In genomic region chr9:50836097-50836496, GRCm38 (mm10) we compare ENCODE assay signal across 16 mouse cellular contexts.
"Had no signal": no experiment of that assay in that cellular context is flagged by ENCODE, and none has a peak within 500 bp of the region (broad histone marks: within the 10 kb centered on the region; RNA-seq: fewer than 3 reads in every experiment).

No protein-coding gene starts in this region.

- H3K4me2 ChIP-seq: lung, embryonic 14.5 days; midbrain, embryonic 11.5 days; midbrain, embryonic 15.5 days; neural tube, embryonic 12.5 days had no signal

- DNase-seq: kidney, adult 9 months; kidney, postnatal 4 days; lung, embryonic 14.5 days; lung, postnatal 14 days; right cerebral cortex, postnatal 4 days; spleen, adult 18-20 months; thymus, postnatal 36 days had no signal

- ATAC-seq: intestine, postnatal 0 days; midbrain, embryonic 15.5 days had no signal

- H3K9me3 ChIP-seq: limb, embryonic 10.5 days; megakaryocyte, embryonic 14.5 days; midbrain, embryonic 15.5 days; neural tube, embryonic 12.5 days had no signal

- H3K4me3 ChIP-seq: left cerebral cortex, adult 2 months; limb, embryonic 10.5 days; megakaryocyte, embryonic 14.5 days; midbrain, embryonic 15.5 days; neural tube, embryonic 12.5 days had no signal

- H3K27ac ChIP-seq: kidney, postnatal 0 days; left cerebral cortex, adult 2 months; limb, embryonic 10.5 days; macrophage; midbrain, embryonic 15.5 days; neural tube, embryonic 12.5 days had no signal

- H3K27me3 ChIP-seq: megakaryocyte, embryonic 14.5 days; midbrain, embryonic 15.5 days; neural tube, embryonic 12.5 days had no signal

- H3K9ac ChIP-seq: lung, embryonic 14.5 days; midbrain, embryonic 15.5 days; neural tube, embryonic 12.5 days had no signal

- H3K4me1 ChIP-seq: limb, embryonic 10.5 days; midbrain, embryonic 15.5 days; neural tube, embryonic 12.5 days had no signal
